Mouse (Mus musculus): ENCODE results near the gene H2-T22.

Gene H2-T22

GRCm38 (mm10) chr17:35997713-35998510 lies 44.6 kb downstream of the H2-T22 start:
- peak in 1 of 2 experiments; percentile 46 for DNase-seq

GRCm38 (mm10) chr17:35996949-35997348 lies 45.6 kb downstream of the H2-T22 start:
- DNase-seq, result peak; percentile 90 to 98

GRCm38 (mm10) chr17:35994879-35995240 lies 47.7 kb downstream of the H2-T22 start:
- no peak for DNase-seq

- peak; percentile 84 to 86 for DNase-seq
Measured at GRCm38 (mm10) chr17:35994175-35994878, 48.2 kb downstream of the H2-T22 start.

GRCm38 (mm10) chr17:35993675-35994074 lies 48.9 kb downstream of the H2-T22 start:
- DNase-seq, result peak; percentile 82 to 88

- peak; percentile 33 to 66 for DNase-seq
Measured at GRCm38 (mm10) chr17:35991781-35992180, 50.8 kb downstream of the H2-T22 start.
